Mouse (Mus musculus): ENCODE data around the gene Hhipl2. TPM values are rescaled to one million over a fixed set of nuclear protein-coding genes. Genes with fewer than 3 reads are reported as not detected.
A peak's percentile ranks its signal among the peaks of the same experiment; 100 is the strongest.
"Not testable (repeated sequence)": the region's sequence is repeated elsewhere in the genome, so short reads cannot be mapped to it uniquely, and the experiment has no call there.

The Hhipl2 gene
- 1.6 TPM in 2 replicates for polyA plus RNA-seq (2012; rRNA removed)

DNA sequence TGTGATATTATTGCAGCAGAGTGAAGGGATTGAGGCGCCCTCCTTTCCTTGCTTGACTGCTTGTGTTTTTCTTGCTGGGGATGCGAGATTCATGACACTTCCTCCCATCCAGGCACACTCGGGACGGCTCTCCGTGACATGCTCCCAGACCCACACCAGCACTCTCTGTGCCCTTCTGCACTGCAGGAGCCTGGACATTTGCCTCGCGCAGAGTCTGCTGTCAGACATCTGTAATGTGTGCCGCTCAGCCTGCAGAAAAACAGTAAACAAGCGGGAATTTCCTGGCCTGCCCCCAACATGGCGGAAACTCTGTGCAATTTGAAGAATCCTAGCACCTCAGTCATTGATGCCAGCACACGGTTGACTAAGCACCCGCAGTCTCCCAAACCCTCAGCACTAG is at the start of gene Hhipl2:
Hhipl2 (plus strand) TSS at position 343 of the 400 bp plus-strand sequence.
- TF ChIP-seq POLR2A (IDR thresholded peaks at IDR 0.05; ENCODE audit: control insufficient read depth, extremely low read depth, insufficient read depth, low read length, poor library complexity) = no peak
- H3K27ac ChIP-seq (ENCODE audit: control insufficient read depth, insufficient read depth, low read length) = peak within 1 kb of the TSS; percentile 98
- H3K4me1 ChIP-seq (replicated peaks; ENCODE audit: control insufficient read depth, insufficient read depth, low read length) = peaks cover 43% of the 10 kb centered on the region
- H3K27me3 ChIP-seq (ENCODE audit: control insufficient read depth, insufficient read depth, low read length) = no peaks in the 10 kb centered on the region
- H3K36me3 ChIP-seq (ENCODE audit: control insufficient read depth, insufficient read depth, low read length) = no peaks in the 10 kb centered on the region
- WGBS = 93% methylated on average over 12 of the region's 12 CpGs
- H3K4me3 ChIP-seq (ENCODE audit: control insufficient read depth, insufficient read depth, low read length) = no peak within 1 kb of the TSS
- no peak for DNase-seq

DNA sequence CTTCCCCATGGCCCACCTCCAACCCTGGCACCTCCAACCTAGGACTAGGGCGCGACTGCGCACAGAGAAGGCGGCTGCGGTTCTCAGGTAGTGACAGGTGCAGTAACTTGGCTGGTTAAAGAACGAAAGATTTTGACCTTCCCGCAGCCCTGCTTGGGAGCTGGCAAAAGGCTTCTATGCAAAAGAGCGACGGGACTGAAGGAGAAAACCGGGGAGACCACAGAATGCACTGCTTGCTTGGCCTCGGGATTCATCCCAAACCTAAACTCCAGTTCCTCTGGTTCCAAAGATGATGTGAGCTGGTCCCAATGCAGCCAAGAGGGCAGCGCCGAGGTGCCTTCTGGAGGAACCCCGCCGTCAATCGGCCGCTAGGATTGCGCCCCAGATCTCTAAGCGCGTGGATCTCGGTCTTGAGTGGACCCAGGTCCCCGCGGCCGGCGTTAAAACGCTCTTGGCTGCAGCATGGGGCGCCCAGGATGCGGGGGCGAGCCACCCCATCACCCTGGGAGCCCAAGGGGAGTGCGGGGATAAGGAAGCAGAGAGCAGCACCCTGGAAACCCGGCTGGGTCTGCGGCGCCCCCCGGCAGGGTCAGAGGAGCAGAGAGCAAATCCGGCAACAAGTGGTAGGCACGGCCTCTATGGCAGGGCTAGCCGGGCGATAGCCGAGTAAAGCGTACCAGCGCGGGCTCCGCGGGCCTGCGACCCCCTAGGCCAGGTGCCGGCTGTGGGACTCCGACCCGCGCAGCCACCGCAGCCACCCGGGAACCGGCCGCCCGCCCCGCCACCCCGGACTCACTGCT is 49.2 kb upstream of the Hhipl2 start:
- Histone ChIP-seq H3K36me3 (ENCODE audit: control insufficient read depth, insufficient read depth, low read length) (peaks cover 16% of the 10 kb centered on the region), H3K4me1 (replicated peaks; ENCODE audit: control insufficient read depth, insufficient read depth, low read length) (peaks cover 15% of the 10 kb centered on the region), H3K4me3 (ENCODE audit: control insufficient read depth, insufficient read depth, low read length) (peak overlapping the region; percentile 87), H3K27ac (ENCODE audit: control insufficient read depth, insufficient read depth, low read length) (no peak overlapping the region), H3K27me3 (ENCODE audit: control insufficient read depth, insufficient read depth, low read length) (no peaks in the 10 kb centered on the region)
- peak; percentile 11 for DNase-seq
- peak; percentile 45; the same call in 1 of the 2 replicates for TF ChIP-seq CTCF (IDR thresholded peaks at IDR 0.05; ENCODE audit: borderline replicate concordance, control insufficient read depth, extremely low read depth, insufficient read depth, low read length, poor library complexity)
- no peak for TF ChIP-seq POLR2A (IDR thresholded peaks at IDR 0.05; ENCODE audit: control insufficient read depth, extremely low read depth, insufficient read depth, low read length, poor library complexity)
- WGBS = 6% methylated on average over 56 of the region's 56 CpGs

DNA sequence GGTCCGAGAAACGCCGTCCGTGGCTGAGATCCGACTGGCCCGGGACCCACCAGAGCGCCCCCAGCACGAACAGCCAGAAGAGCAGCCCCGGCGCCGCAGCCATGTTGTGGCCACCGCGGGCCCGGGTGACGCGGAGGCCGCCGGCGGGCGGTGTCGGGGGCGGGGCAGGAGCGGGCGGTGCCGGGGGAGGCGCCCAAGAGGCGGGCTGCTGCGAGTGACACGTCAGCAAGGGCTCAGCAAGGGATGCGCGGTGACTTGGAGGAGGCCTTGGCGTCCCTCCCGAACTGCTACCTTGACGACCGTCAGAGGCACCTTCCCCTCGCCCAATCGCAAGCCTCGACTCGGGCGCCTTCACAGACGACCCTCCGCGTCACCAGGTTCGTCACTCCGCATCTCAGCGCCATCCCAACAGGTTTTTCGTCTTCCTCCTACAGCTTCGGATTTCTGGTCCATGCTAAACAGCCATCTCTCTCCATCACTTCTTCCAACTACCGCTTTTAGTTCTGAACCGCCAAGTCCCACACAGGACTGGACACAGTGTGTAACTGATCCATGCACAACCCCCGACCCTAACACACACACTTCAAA is 48.5 kb upstream of the Hhipl2 start, which contains the start of gene Mia3:
Mia3 (minus strand) TSS at position 127 of the 588 bp plus-strand sequence.
- Histone ChIP-seq H3K36me3 (ENCODE audit: control insufficient read depth, insufficient read depth, low read length) (peaks cover 8% of the 10 kb centered on the region; the same call in 1 of the 2 replicates), H3K4me1 (replicated peaks; ENCODE audit: control insufficient read depth, insufficient read depth, low read length) (peaks cover 15% of the 10 kb centered on the region), H3K27me3 (ENCODE audit: control insufficient read depth, insufficient read depth, low read length) (no peaks in the 10 kb centered on the region), H3K4me3 (ENCODE audit: control insufficient read depth, insufficient read depth, low read length) (peak within 1 kb of the TSS; percentile 87), H3K27ac (ENCODE audit: control insufficient read depth, insufficient read depth, low read length) (no peak within 1 kb of the TSS)
- WGBS = under 1% methylated on average over 49 of the region's 51 CpGs
- TF ChIP-seq POLR2A (IDR thresholded peaks at IDR 0.05; ENCODE audit: control insufficient read depth, extremely low read depth, insufficient read depth, low read length, poor library complexity) = peak; percentile 83
- no peak for TF ChIP-seq CTCF (IDR thresholded peaks at IDR 0.05; ENCODE audit: borderline replicate concordance, control insufficient read depth, extremely low read depth, insufficient read depth, low read length, poor library complexity)
- DNase-seq = peak; percentile 94

DNA sequence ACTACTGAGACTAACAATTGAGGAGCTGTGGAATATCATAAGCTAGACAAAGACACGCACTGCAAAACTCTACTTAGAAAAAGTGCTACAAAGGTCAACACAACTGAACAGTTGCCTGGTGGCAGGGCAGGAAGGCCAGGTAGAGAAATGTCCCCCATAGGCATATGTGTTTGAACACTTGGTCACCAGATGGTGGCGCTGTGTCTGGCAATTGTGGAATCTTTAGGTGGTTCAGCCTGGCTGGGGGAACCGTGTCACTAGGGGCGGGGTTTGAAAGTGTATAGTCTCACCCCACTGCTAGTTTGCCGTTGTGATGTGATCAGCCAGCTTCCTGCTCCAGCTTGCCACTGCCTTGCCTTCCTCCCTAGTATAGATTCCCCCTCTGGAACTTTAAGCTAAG is 43.3 kb upstream of the Hhipl2 start:
- 91% methylated on average over 5 of the region's 5 CpGs for WGBS
- Histone ChIP-seq H3K36me3 (ENCODE audit: control insufficient read depth, insufficient read depth, low read length) (no peaks in the 10 kb centered on the region), H3K4me3 (ENCODE audit: control insufficient read depth, insufficient read depth, low read length) (no peak overlapping the region), H3K4me1 (replicated peaks; ENCODE audit: control insufficient read depth, insufficient read depth, low read length) (0 out of 2 replicates have a peak, but pooled peaks cover 4% of the 10 kb centered on the region), H3K27me3 (ENCODE audit: control insufficient read depth, insufficient read depth, low read length) (no peaks in the 10 kb centered on the region), H3K27ac (ENCODE audit: control insufficient read depth, insufficient read depth, low read length) (no peak overlapping the region)
- TF ChIP-seq POLR2A (IDR thresholded peaks at IDR 0.05; ENCODE audit: control insufficient read depth, extremely low read depth, insufficient read depth, low read length, poor library complexity) (no peak), CTCF (IDR thresholded peaks at IDR 0.05; ENCODE audit: borderline replicate concordance, control insufficient read depth, extremely low read depth, insufficient read depth, low read length, poor library complexity) (no peak)
- no peak for DNase-seq

DNA sequence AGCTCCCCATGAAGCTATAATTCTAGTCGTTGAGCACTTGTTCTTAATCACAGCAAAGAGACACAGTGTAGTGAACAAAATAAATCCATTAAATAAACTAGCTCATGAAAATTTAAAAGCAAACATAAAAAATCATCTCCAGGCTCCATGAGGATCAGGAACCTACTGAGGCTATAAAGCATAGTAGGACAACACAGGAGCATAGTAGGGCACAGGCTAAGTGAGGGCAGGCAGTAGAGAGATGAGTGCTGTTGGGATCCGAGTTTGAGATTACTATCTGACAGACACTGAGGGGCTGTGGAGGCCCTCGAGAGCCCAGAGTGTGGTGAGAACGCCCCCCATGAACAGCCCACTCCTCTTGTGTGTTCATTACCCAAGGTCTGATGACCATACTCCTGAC is 41.0 kb upstream of the Hhipl2 start:
- Histone ChIP-seq H3K27ac (ENCODE audit: control insufficient read depth, insufficient read depth, low read length) (no peak overlapping the region), H3K4me3 (ENCODE audit: control insufficient read depth, insufficient read depth, low read length) (no peak overlapping the region), H3K36me3 (ENCODE audit: control insufficient read depth, insufficient read depth, low read length) (no peaks in the 10 kb centered on the region), H3K4me1 (replicated peaks; ENCODE audit: control insufficient read depth, insufficient read depth, low read length) (no peaks in the 10 kb centered on the region), H3K27me3 (ENCODE audit: control insufficient read depth, insufficient read depth, low read length) (no peaks in the 10 kb centered on the region)
- DNase-seq = no peak
- WGBS = 84% methylated on average over 4 of the region's 4 CpGs
- TF ChIP-seq POLR2A (IDR thresholded peaks at IDR 0.05; ENCODE audit: control insufficient read depth, extremely low read depth, insufficient read depth, low read length, poor library complexity) (no peak), CTCF (IDR thresholded peaks at IDR 0.05; ENCODE audit: borderline replicate concordance, control insufficient read depth, extremely low read depth, insufficient read depth, low read length, poor library complexity) (no peak)

DNA sequence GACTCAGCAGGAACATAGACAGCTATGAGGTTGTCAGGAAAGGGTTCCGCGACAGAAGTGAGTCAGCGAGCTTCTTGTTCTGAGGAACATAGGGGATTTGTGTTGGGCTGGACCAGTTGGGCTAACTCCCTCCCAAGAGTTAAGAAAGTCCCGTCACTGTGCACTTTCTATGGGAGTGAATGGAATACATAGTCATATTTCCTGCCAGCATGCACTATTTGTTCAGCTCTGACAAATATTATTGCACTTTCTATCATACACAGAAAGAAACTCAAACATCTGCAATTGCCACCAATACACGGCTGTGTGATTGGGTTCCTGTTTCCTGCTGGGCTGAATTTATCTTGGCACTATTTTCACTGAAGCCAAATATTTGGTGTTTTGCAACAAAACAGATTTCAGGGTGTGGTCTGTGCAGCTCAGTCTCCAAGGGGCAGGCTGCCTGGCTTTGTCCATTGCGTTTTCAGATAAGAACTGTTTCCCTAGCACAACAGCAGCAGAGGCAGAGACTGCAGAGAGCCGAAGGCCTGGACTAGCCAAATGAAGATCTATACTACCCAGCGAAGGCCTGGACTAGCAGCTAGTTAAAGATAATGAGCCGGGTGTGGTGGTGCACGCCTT is 39.6 kb upstream of the Hhipl2 start:
- WGBS = 92% methylated on average over 10 of the region's 10 CpGs
- Histone ChIP-seq H3K36me3 (ENCODE audit: control insufficient read depth, insufficient read depth, low read length) (no peaks in the 10 kb centered on the region), H3K4me1 (replicated peaks; ENCODE audit: control insufficient read depth, insufficient read depth, low read length) (no peaks in the 10 kb centered on the region), H3K4me3 (ENCODE audit: control insufficient read depth, insufficient read depth, low read length) (no peak overlapping the region), H3K27ac (ENCODE audit: control insufficient read depth, insufficient read depth, low read length) (no peak overlapping the region), H3K27me3 (ENCODE audit: control insufficient read depth, insufficient read depth, low read length) (no peaks in the 10 kb centered on the region)
- no peak for TF ChIP-seq POLR2A (IDR thresholded peaks at IDR 0.05; ENCODE audit: control insufficient read depth, extremely low read depth, insufficient read depth, low read length, poor library complexity)
- no peak for TF ChIP-seq CTCF (IDR thresholded peaks at IDR 0.05; ENCODE audit: borderline replicate concordance, control insufficient read depth, extremely low read depth, insufficient read depth, low read length, poor library complexity)
- DNase-seq = no peak

DNA sequence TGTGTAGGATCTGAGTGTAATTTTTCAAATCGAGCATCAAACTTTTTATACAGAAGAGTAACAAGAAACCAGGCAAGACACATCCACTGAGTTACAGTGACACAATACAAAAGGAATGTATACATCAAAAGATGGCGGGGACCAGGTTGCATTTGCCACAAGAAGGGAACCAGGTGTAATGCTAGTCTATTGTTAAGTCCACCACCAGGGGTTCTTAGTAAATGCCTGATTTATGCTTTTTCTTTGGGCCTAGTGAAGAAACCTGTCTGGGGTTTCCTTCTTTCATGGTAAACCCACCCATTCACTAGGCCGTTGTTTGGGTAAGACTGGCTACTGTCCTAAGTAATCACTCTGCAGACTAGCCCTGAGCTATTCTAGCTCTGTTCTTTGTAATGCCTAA is 38.6 kb upstream of the Hhipl2 start:
- H3K4me3 ChIP-seq (ENCODE audit: control insufficient read depth, insufficient read depth, low read length); H3K36me3 ChIP-seq (ENCODE audit: control insufficient read depth, insufficient read depth, low read length); H3K27me3 ChIP-seq (ENCODE audit: control insufficient read depth, insufficient read depth, low read length); H3K27ac ChIP-seq (ENCODE audit: control insufficient read depth, insufficient read depth, low read length); DNase-seq; H3K4me1 ChIP-seq (replicated peaks; ENCODE audit: control insufficient read depth, insufficient read depth, low read length): not testable (repeated sequence)
- WGBS = 95% methylated on average over 3 of the region's 3 CpGs
